Mouse (Mus musculus) bone marrow macrophage, adult 2 months (primary cell): ENCODE data around the gene Cdk5. TPM values are rescaled to one million over a fixed set of nuclear protein-coding genes. Genes with fewer than 3 reads are reported as not detected.

ENCODE experiments used
- H3K27ac ChIP-seq: 2 replicates; pipeline ENCODE4 v1.5.1; 2012; ENCODE audit warnings: low read depth, low read length; ENCODE audit not compliant: insufficient read depth
- H3K4me1 ChIP-seq: 2 replicates; pipeline ENCODE4 v1.6.1; 2012; ENCODE audit warnings: low read length; ENCODE audit not compliant: control insufficient read depth, insufficient read depth
- H3K4me3 ChIP-seq: 2 replicates; pipeline ENCODE4 v1.5.1; 2012; ENCODE audit warnings: mild to moderate bottlenecking, low read length, moderate library complexity; ENCODE audit not compliant: insufficient read depth
- CTCF ChIP-seq: IDR thresholded peaks from 2 replicates; pipeline ENCODE4 v1.5.1; 2012; ENCODE audit warnings: low read depth, mild to moderate bottlenecking, low read length, moderate library complexity
- POLR2A ChIP-seq: IDR thresholded peaks from 2 replicates; pipeline ENCODE4 v1.6.1; 2012; ENCODE audit warnings: mild to moderate bottlenecking, low read depth, low read length, borderline replicate concordance
- polyA plus RNA-seq: library from polyadenylated mRNA; stranded (reverse); fragments of >200 nt; gene quantifications from 2 replicates; pipeline ENCODE4 v1.2.4, GENCODE M21; 2012; ENCODE audit not compliant: missing spikeins, insufficient read depth, insufficient read length

The Cdk5 gene
- polyA plus RNA-seq, 1 experiment: 55.5 TPM

DNA sequence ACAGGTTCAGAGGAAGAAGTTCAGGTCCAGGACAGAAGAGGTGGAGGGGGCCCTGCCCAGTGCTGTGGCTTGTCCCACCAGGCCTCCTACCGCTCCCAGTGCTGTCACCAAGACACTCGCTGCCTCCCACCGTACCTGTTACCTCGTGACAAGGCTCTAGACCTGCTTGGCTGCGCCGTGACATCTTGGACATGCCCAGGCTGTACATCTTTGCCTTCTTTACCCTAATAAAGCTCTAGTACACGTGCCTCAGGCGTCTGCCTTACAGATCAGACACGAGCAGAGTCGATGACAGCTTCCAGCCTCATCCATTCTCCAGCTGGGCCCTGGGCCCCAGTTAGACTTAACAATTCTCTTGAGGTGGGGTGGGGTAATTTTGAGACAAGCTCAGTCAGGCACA lies 5.7 kb downstream of the Cdk5 start:
- peaks cover 5% of the 10 kb centered on the region; the same call in 1 of the 2 replicates for H3K4me1 ChIP-seq
- no peak overlapping the region for H3K27ac ChIP-seq
- TF ChIP-seq POLR2A (no peak), CTCF (no peak)
- no peak overlapping the region for H3K4me3 ChIP-seq

DNA sequence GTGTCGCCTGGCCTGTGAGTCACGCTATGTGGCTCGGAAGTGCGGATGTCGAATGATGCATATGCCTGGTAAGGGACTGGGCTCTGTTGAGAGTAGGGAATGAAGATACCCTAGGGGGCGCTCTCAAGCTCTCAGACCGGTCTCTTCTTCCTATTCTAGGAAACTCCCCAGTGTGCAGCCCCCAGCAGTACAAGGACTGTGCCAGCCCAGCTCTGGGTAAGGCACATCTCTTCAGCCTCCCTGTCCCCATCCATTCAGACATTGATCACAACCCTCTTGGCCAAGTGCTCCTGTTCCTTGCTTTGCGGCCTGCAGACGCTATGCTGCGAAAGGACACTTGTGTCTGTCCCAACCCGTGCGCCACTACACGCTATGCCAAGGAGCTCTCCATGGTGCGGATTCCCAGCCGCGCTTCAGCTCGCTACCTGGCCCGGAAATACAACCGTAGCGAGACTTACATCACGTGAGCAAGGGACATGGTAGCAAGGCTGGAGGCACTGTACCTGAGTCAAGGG lies 7.1 kb downstream of the Cdk5 start:
- TF ChIP-seq POLR2A (no peak), CTCF (peak; percentile 48)
- Histone ChIP-seq H3K27ac (no peak overlapping the region), H3K4me3 (no peak overlapping the region), H3K4me1 (peaks cover 5% of the 10 kb centered on the region; the same call in 1 of the 2 replicates)

DNA sequence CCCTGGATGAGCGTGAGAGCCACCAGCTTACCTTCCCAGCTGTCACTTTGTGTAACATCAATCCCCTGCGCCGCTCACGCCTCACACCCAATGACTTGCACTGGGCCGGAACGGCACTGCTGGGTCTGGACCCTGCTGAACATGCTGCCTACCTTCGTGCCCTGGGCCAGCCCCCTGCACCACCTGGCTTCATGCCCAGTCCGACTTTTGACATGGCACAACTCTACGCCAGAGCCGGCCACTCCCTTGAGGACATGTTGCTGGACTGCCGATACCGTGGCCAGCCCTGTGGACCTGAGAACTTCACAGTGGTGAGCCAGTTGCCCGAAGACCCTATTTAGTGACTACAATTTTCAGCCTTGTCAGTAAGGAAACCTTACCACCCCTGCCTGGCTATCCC lies 9.4 kb downstream of the Cdk5 start:
- TF ChIP-seq CTCF: no peak
- no peak for TF ChIP-seq POLR2A
- Histone ChIP-seq H3K4me1 (peaks cover 5% of the 10 kb centered on the region; the same call in 1 of the 2 replicates), H3K4me3 (no peak overlapping the region), H3K27ac (no peak overlapping the region)

DNA sequence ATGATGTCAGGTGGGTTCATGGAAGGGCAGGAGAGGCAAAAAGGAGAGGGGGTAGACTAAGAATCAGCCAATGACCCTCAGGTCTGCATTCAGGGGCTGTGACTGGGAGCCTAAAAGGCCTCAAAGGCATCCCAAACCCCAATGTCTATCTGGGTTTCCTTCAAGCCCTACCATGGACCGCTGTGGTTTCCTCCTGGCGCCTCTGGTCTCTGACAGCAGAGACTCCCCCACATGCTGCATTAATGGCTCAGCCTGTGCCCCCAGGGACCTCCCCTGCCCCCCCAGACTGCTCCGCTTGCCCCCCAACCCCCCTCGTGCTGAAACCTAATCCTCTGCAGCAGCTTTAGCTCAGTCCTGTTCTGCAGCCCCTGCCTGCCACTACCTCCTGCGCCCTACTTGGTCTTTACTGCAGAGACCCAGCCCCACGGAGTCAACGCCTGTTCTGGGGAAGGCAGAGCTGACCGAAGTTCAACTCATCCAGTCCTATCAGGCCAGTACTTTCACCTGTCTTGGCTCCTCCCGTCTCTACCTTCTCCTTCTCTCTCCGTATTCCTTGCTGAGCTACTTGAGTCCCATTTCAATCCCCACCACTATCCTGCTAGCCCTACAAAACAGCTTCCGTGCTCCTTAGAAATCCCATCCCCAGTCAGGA lies 10.2 kb downstream of the Cdk5 start, which contains the start of gene Asic3:
Asic3 (plus strand) TSS at position 351 of the 652 bp plus-strand sequence.
- Histone ChIP-seq H3K4me1 (peaks cover 5% of the 10 kb centered on the region; the same call in 1 of the 2 replicates), H3K27ac (no peak within 1 kb of the TSS), H3K4me3 (no peak within 1 kb of the TSS)
- no peak for TF ChIP-seq POLR2A
- no peak for TF ChIP-seq CTCF

DNA sequence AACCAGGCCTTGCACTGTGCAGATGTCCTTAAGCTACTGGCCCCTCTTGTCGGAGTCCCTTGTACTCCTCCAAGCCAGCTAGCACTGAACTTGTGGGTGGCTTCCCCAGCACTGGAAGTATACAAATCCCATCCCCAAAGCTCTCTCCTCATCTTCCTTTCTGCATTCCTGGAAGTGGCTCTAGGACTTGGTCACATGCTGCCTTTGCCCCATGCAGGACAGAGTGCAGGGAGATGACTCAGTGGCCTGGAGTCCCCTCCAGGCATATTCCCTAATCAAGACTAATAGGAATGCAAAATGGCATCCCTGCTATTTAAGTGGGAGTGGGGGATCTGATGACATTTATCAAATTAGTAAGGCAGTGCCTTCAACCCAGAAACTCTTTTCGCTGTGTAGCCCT lies 11.3 kb downstream of the Cdk5 start:
- H3K27ac ChIP-seq: no peak overlapping the region
- peaks cover 5% of the 10 kb centered on the region; the same call in 1 of the 2 replicates for H3K4me1 ChIP-seq
- H3K4me3 ChIP-seq: no peak overlapping the region
- TF ChIP-seq POLR2A (no peak), CTCF (no peak)

DNA sequence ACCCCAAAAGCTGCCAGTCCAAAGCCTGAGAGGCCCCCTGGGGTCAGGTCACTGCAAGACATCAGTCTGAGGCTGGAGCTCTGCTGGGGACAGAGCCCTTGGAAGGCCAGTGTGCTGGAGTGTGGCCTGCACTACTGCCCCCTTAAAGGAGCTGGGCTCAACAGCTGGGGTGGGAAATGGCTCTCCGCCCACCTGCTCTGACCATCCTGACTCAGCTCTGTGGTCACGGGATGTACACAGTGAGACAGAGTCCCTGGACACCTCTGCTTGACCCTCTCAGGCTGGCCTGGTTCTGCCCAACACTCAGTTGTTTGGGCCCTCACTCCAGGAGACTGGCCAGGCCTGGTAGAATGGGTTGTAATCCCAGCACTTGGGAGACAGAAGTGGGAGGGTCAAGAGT lies 13.9 kb downstream of the Cdk5 start:
- no peak overlapping the region for H3K27ac ChIP-seq
- H3K4me3 ChIP-seq: no peak overlapping the region
- peaks cover 10% of the 10 kb centered on the region; the same call in 1 of the 2 replicates for H3K4me1 ChIP-seq
- TF ChIP-seq CTCF: no peak
- TF ChIP-seq POLR2A: no peak

DNA sequence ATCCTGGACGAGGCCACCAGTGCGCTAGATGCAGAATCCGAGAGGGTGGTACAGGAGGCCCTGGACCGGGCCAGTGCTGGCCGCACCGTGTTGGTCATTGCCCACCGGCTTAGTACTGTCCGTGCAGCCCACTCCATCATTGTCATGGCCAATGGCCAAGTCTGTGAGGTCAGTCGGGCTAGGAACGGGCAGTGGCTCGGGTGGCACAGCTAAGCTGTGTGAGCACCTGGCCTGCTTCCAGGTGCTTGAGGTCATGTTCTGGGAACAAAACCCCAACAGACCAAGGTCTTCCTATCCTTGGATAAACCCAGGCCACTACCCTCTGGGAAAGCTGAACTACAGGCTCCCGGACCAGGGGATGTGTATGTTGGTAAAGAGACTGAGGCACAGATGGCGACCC lies 14.7 kb downstream of the Cdk5 start:
- no peak for TF ChIP-seq POLR2A
- no peak for TF ChIP-seq CTCF
- Histone ChIP-seq H3K4me3 (no peak overlapping the region), H3K4me1 (peaks cover 11% of the 10 kb centered on the region; the same call in 1 of the 2 replicates), H3K27ac (no peak overlapping the region)

DNA sequence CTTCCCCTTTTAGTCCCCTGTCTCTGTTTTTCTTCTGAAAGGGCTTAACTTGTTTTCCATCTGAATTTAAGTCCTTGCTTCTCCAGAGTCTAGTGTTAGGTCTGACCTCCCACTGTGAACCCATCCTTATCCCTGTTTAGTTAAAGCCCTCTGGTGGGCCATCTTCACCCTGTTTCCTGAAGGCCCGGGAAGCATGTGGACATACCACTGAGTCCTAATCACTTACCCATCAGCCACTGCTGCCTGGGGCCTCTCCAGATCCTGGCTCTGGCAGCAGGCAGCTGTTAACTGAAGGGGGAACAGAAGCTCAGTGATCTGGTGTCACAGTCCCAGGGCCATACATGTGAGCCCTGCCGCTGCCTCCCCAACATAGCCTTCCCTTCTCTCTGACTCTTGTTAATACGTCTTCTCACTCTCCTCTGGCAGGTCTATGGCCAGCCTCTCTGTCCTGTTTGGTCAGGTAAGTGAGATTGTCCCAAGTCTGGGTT lies 17.9 kb downstream of the Cdk5 start:
- Histone ChIP-seq H3K4me1 (peaks cover 11% of the 10 kb centered on the region; the same call in 1 of the 2 replicates), H3K4me3 (no peak overlapping the region), H3K27ac (no peak overlapping the region)
- TF ChIP-seq CTCF (no peak), POLR2A (no peak)

DNA sequence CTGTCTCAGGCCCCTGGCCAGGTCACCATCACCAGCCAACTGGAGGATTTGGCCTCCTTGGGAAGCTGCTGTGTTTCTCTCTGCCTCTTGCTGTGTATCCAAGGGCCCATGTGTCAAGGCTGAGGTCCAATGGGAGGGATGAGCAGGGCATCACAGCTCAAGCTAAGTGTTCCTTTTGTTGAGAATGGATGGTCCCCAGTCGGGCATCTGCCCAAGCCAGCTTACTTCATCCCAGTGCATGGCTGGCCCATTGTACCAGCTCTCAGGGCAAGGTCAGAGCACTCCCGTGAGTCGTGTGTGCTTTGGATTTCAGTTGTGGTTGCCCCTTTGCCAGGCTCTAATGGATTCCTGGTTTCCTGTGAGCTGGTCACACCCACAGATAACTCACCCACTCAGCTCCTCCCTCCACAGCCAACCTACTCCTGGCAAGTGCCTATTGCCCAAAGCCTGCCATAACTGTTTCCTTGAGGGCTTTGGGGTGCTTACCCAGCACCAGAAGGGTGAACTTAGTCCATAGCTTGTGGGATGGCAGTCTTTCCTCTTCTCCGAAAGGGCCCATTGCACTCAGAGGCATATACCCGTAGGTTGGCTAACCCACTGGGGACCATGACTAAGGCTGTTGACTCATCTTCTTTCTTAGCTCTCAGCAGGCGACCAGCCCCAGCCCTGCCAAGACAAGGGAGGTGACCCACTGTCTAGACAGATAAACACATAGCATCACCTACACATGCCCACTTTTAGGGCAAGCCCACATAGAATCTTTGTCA lies 18.6 kb downstream of the Cdk5 start:
- Histone ChIP-seq H3K4me3 (no peak overlapping the region), H3K27ac (no peak overlapping the region), H3K4me1 (peaks cover 11% of the 10 kb centered on the region; the same call in 1 of the 2 replicates)
- TF ChIP-seq POLR2A (no peak), CTCF (no peak)

DNA sequence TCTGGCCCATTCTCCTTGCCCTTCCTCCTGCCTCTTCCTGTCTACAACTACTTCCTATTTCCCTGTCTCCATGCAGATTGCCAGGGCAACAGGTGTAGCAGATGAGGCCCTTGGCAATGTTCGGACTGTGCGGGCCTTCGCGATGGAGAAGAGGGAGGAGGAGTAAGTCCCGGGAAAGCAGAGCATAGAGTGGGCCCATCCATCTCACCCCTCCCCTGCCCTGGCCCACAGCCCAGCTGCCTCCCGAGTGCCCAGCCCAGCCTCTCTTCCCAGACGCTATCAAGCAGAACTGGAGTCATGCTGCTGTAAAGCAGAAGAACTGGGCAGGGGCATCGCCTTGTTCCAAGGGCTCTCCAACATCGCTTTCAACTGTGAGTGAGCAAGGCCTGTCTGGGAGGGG lies 21.4 kb downstream of the Cdk5 start:
- TF ChIP-seq CTCF (no peak), POLR2A (no peak)
- Histone ChIP-seq H3K27ac (no peak overlapping the region), H3K4me3 (no peak overlapping the region), H3K4me1 (peaks cover 11% of the 10 kb centered on the region; the same call in 1 of the 2 replicates)
